Mouse (Mus musculus): Measurements from ENCODE around the gene Irak3.

GRCm38 (mm10) chr10:120233655-120234367, 31.9 kb upstream of the Irak3 start:
- TF ChIP-seq CTCF (IDR thresholded peaks at IDR 0.05; ENCODE audit: extremely low read depth, insufficient read depth, insufficient read length, insufficient replicate concordance) (no peak; the same call in 1 of the 2 replicates), POLR2A (IDR thresholded peaks at IDR 0.05; ENCODE audit: low read depth, low read length) (no peak)

Data from spleen, adult 2 months (tissue).